20 mouse cellular contexts compared by ENCODE assay signal in genomic region chr9:119350947-119351705, GRCm38 (mm10). TPM values are rescaled to one million over a fixed set of nuclear protein-coding genes. Genes with fewer than 3 reads are reported as not detected.
DNase-seq lines count a peak whose midpoint lies in the region; ATAC-seq and TF ChIP-seq lines count a peak whose summit lies in the region.
"Had no signal": no experiment of that assay in that cellular context is flagged by ENCODE, and none has a peak within 500 bp of the region (broad histone marks: within the 10 kb centered on the region; RNA-seq: fewer than 3 reads in every experiment).

No protein-coding gene starts in this region.

- H3K9ac ChIP-seq in midbrain, embryonic 13.5 days (replicated peaks): no peak overlapping the region
- H3K9ac ChIP-seq in kidney, embryonic 15.5 days: no peak overlapping the region
- no peak overlapping the region for H3K9ac ChIP-seq in stomach, postnatal 0 days (ENCODE audit: low read length)
- H3K9ac ChIP-seq: embryonic facial prominence, embryonic 12.5 days; forebrain, postnatal 0 days; heart, embryonic 15.5 days; liver, embryonic 14.5 days had no signal

- 0 out of 2 replicates have a peak, but pooled peaks have one; percentile 25 for ATAC-seq in midbrain, embryonic 13.5 days
- ATAC-seq in kidney, embryonic 15.5 days (replicated peaks; ENCODE audit: low FRiP score): peak; percentile 38
- ATAC-seq in stomach, postnatal 0 days (ENCODE audit: low FRiP score, low TSS enrichment): peak; percentile 16; the same call in 1 of the 2 replicates
- no peak for ATAC-seq in megakaryocyte progenitor cell, adult 5-6 weeks (replicated peaks; ENCODE audit: poor library complexity)

- peaks cover 51% of the 10 kb centered on the region for H3K36me3 ChIP-seq in midbrain, embryonic 13.5 days
- peaks cover 52% of the 10 kb centered on the region for H3K36me3 ChIP-seq in midbrain, embryonic 10.5 days
- peaks cover 47% of the 10 kb centered on the region for H3K36me3 ChIP-seq in kidney, embryonic 15.5 days
- peaks cover 22% of the 10 kb centered on the region for H3K36me3 ChIP-seq in stomach, postnatal 0 days (ENCODE audit: control insufficient read depth, insufficient read depth, low read length)

- no peaks in the 10 kb centered on the region for H3K4me1 ChIP-seq in midbrain, embryonic 13.5 days (replicated peaks)
- H3K4me1 ChIP-seq in midbrain, embryonic 10.5 days: no peaks in the 10 kb centered on the region
- peaks cover 18% of the 10 kb centered on the region for H3K4me1 ChIP-seq in kidney, embryonic 15.5 days
- no peaks in the 10 kb centered on the region for H3K4me1 ChIP-seq in stomach, postnatal 0 days (replicated peaks; ENCODE audit: control insufficient read depth, insufficient read depth)
- H3K4me1 ChIP-seq: embryonic facial prominence, embryonic 12.5 days; heart, embryonic 15.5 days; hindbrain, embryonic 10.5 days had no signal

- TF ChIP-seq CTCF in stomach, postnatal 0 days (IDR thresholded peaks at IDR 0.05; ENCODE audit: low read depth): no peak

- TF ChIP-seq EP300 in stomach, postnatal 0 days (optimal IDR thresholded peaks at IDR 0.05): no peak

- DNase-seq in adrenal gland, postnatal 10 days: peak; percentile 39
- no peak for DNase-seq in adrenal gland, postnatal 25 days
- DNase-seq in midbrain, embryonic 10.5 days (ENCODE audit: low spot score): no peak
- DNase-seq in stomach, postnatal 0 days (ENCODE audit: low spot score): no peak
- no peak for DNase-seq in right cerebral cortex, postnatal 25 days

- H3K4me2 ChIP-seq in midbrain, embryonic 13.5 days (replicated peaks): no peak overlapping the region
- no peak overlapping the region for H3K4me2 ChIP-seq in kidney, embryonic 15.5 days
- H3K4me2 ChIP-seq in stomach, postnatal 0 days (replicated peaks; ENCODE audit: low read depth): no peak overlapping the region
- H3K4me2 ChIP-seq: embryonic facial prominence, embryonic 12.5 days; heart, embryonic 15.5 days had no signal

- 96% methylated on average over 10 of the region's 10 CpGs for WGBS in midbrain, embryonic 13.5 days
- WGBS in midbrain, embryonic 10.5 days: 92% methylated on average over 10 of the region's 10 CpGs
- WGBS in kidney, embryonic 15.5 days: 63% methylated on average over 10 of the region's 10 CpGs
- whole genome bisulfite sequencing in stomach, postnatal 0 days: 90% methylated on average over 10 of the region's 10 CpGs

- H3K9me3 ChIP-seq in midbrain, embryonic 13.5 days: no peaks in the 10 kb centered on the region
- H3K9me3 ChIP-seq in midbrain, embryonic 10.5 days (replicated peaks): no peaks in the 10 kb centered on the region
- H3K9me3 ChIP-seq in kidney, embryonic 15.5 days (replicated peaks): no peaks in the 10 kb centered on the region
- H3K9me3 ChIP-seq in stomach, postnatal 0 days (ENCODE audit: control insufficient read depth, low read length): no peaks in the 10 kb centered on the region
- H3K9me3 ChIP-seq: embryonic facial prominence, embryonic 12.5 days; heart, embryonic 15.5 days; hindbrain, embryonic 10.5 days had no signal

- no peak overlapping the region for H3K27ac ChIP-seq in midbrain, embryonic 13.5 days
- no peak overlapping the region for H3K27ac ChIP-seq in midbrain, embryonic 10.5 days (replicated peaks)
- H3K27ac ChIP-seq in kidney, embryonic 15.5 days: peak overlapping the region; percentile 75
- H3K27ac ChIP-seq in stomach, postnatal 0 days (replicated peaks): no peak overlapping the region
- H3K27ac ChIP-seq: embryonic facial prominence, embryonic 12.5 days; gastrocnemius, adult 2 months; heart, embryonic 15.5 days; hindbrain, embryonic 10.5 days; layer of hippocampus, adult 2 months; liver, embryonic 14.5 days had no signal

- H3K27me3 ChIP-seq in midbrain, embryonic 13.5 days: no peaks in the 10 kb centered on the region
- no peaks in the 10 kb centered on the region for H3K27me3 ChIP-seq in midbrain, embryonic 10.5 days (ENCODE audit: low read depth, poor library complexity, severe bottlenecking)
- no peaks in the 10 kb centered on the region for H3K27me3 ChIP-seq in kidney, embryonic 15.5 days
- H3K27me3 ChIP-seq in stomach, postnatal 0 days (ENCODE audit: control insufficient read depth, insufficient read depth, low read length): no peaks in the 10 kb centered on the region
- H3K27me3 ChIP-seq: embryonic facial prominence, embryonic 12.5 days; heart, embryonic 15.5 days had no signal

- no peak overlapping the region for H3K4me3 ChIP-seq in midbrain, embryonic 13.5 days (replicated peaks)
- no peak overlapping the region for H3K4me3 ChIP-seq in midbrain, embryonic 10.5 days
- H3K4me3 ChIP-seq in kidney, embryonic 15.5 days (replicated peaks): no peak overlapping the region
- H3K4me3 ChIP-seq in stomach, postnatal 0 days (ENCODE audit: low read depth, low read length): no peak overlapping the region
- H3K4me3 ChIP-seq: embryonic facial prominence, embryonic 12.5 days; gastrocnemius, adult 2 months; heart, embryonic 15.5 days; hindbrain, embryonic 10.5 days; layer of hippocampus, adult 2 months had no signal

RNA-seq across cellular contexts. Expression of gene Xylb, which starts 6.1 kb away (rescaled TPM):
- total RNA-seq in adrenal gland, postnatal 10 days (2021): 10 to 100 TPM in 1 of 2 experiments, 1 to 10 TPM in 1; 6.6 to 14.2 TPM
- 1.3 and 2.6 TPM in 2 replicates for total RNA-seq in adrenal gland, postnatal 25 days (2021)
- polyA plus RNA-seq in midbrain, embryonic 13.5 days (2015; fragmentation: Nextera tagmentation; extraction: Ambion mirVana): 1.9 and 3.4 TPM in 2 replicates
- 6.9 and 7.7 TPM in 2 replicates for polyA plus RNA-seq in midbrain, embryonic 10.5 days (2016; fragmentation: Nextera tagmentation; extraction: Ambion mirVana)
- polyA plus RNA-seq in kidney, embryonic 15.5 days (2015; fragmentation: Nextera tagmentation; extraction: Ambion mirVana): 20.8 and 26.9 TPM in 2 replicates
- polyA plus RNA-seq in stomach, postnatal 0 days (2015; fragmentation: Nextera tagmentation; extraction: Ambion mirVana): 3.2 and 5.7 TPM in 2 replicates
- 3.6 and 3.8 TPM in 2 replicates for total RNA-seq in megakaryocyte progenitor cell, adult 5-6 weeks (2015)
- 2.2 and 5.2 TPM in 2 replicates for total RNA-seq in megakaryocyte progenitor cell, adult 5-6 weeks (2017)

RNA-seq across cellular contexts. Expression of gene Myd88, which starts 9.9 kb away (rescaled TPM):
- total RNA-seq in adrenal gland, postnatal 10 days (2021): 10 to 100 TPM; 24.4 to 26.7 TPM
- 23.7 and 32.1 TPM in 2 replicates for total RNA-seq in adrenal gland, postnatal 25 days (2021)
- 4.5 and 4.7 TPM in 2 replicates for polyA plus RNA-seq in midbrain, embryonic 13.5 days (2015; fragmentation: Nextera tagmentation; extraction: Ambion mirVana)
- polyA plus RNA-seq in midbrain, embryonic 10.5 days (2016; fragmentation: Nextera tagmentation; extraction: Ambion mirVana): 7.5 and 8.2 TPM in 2 replicates
- 25.6 and 25.9 TPM in 2 replicates for polyA plus RNA-seq in kidney, embryonic 15.5 days (2015; fragmentation: Nextera tagmentation; extraction: Ambion mirVana)
- 40.8 and 41.5 TPM in 2 replicates for polyA plus RNA-seq in stomach, postnatal 0 days (2015; fragmentation: Nextera tagmentation; extraction: Ambion mirVana)
- total RNA-seq in megakaryocyte progenitor cell, adult 5-6 weeks (2015): 33.4 and 34.6 TPM in 2 replicates
- 21.2 and 23.1 TPM in 2 replicates for total RNA-seq in megakaryocyte progenitor cell, adult 5-6 weeks (2017)

RNA-seq across cellular contexts. Expression of gene Acaa1a, which starts 11.7 kb away (rescaled TPM):
- 100 to 1,000 TPM; 113 to 126 TPM for total RNA-seq in adrenal gland, postnatal 10 days (2021)
- total RNA-seq in adrenal gland, postnatal 25 days (2021): 99.0 and 138 TPM in 2 replicates
- polyA plus RNA-seq in midbrain, embryonic 13.5 days (2015; fragmentation: Nextera tagmentation; extraction: Ambion mirVana): 93.1 and 100 TPM in 2 replicates
- 75.5 and 82.4 TPM in 2 replicates for polyA plus RNA-seq in midbrain, embryonic 10.5 days (2016; fragmentation: Nextera tagmentation; extraction: Ambion mirVana)
- 111 and 121 TPM in 2 replicates for polyA plus RNA-seq in kidney, embryonic 15.5 days (2015; fragmentation: Nextera tagmentation; extraction: Ambion mirVana)
- polyA plus RNA-seq in stomach, postnatal 0 days (2015; fragmentation: Nextera tagmentation; extraction: Ambion mirVana): 181 and 193 TPM in 2 replicates
- 19.5 and 20.9 TPM in 2 replicates for total RNA-seq in megakaryocyte progenitor cell, adult 5-6 weeks (2015)
- 23.2 and 30.1 TPM in 2 replicates for total RNA-seq in megakaryocyte progenitor cell, adult 5-6 weeks (2017)

RNA-seq across cellular contexts. Expression of gene Slc22a14, which starts 14.2 kb away (rescaled TPM):
- under 1 TPM in 1 of 2 experiments, not detected in 1; 0.42 TPM for total RNA-seq in adrenal gland, postnatal 10 days (2021)
- total RNA-seq in adrenal gland, postnatal 25 days (2021): not detected in 2 replicates
- 0.11 TPM in 1 of 2 replicates, not detected in the other for polyA plus RNA-seq in midbrain, embryonic 13.5 days (2015; fragmentation: Nextera tagmentation; extraction: Ambion mirVana)
- not detected in 2 replicates for polyA plus RNA-seq in midbrain, embryonic 10.5 days (2016; fragmentation: Nextera tagmentation; extraction: Ambion mirVana)
- 0.30 TPM in 1 of 2 replicates, not detected in the other for polyA plus RNA-seq in kidney, embryonic 15.5 days (2015; fragmentation: Nextera tagmentation; extraction: Ambion mirVana)
- polyA plus RNA-seq in stomach, postnatal 0 days (2015; fragmentation: Nextera tagmentation; extraction: Ambion mirVana): not detected in 2 replicates
- not detected in 2 replicates for total RNA-seq in megakaryocyte progenitor cell, adult 5-6 weeks (2015)
- not detected in 2 replicates for total RNA-seq in megakaryocyte progenitor cell, adult 5-6 weeks (2017)
- total RNA-seq: forebrain, postnatal 0 days; gastrocnemius, adult 2 months; layer of hippocampus, adult 2 months; left cerebral cortex, postnatal 36 days; megakaryocyte-erythroid progenitor cell, adult 5-6 weeks; MEL had no signal
- polyA plus RNA-seq: embryonic facial prominence, embryonic 12.5 days; forebrain, postnatal 0 days; liver, embryonic 14.5 days; lung, postnatal 0 days; small intestine, adult 2 months had no signal

RNA-seq across cellular contexts. Expression of gene Oxsr1, which starts 28.9 kb away (rescaled TPM):
- total RNA-seq in adrenal gland, postnatal 10 days (2021): 10 to 100 TPM; 34.6 to 35.2 TPM
- 33.7 and 37.5 TPM in 2 replicates for total RNA-seq in adrenal gland, postnatal 25 days (2021)
- polyA plus RNA-seq in midbrain, embryonic 13.5 days (2015; fragmentation: Nextera tagmentation; extraction: Ambion mirVana): 13.0 and 13.7 TPM in 2 replicates
- polyA plus RNA-seq in midbrain, embryonic 10.5 days (2016; fragmentation: Nextera tagmentation; extraction: Ambion mirVana): 14.4 and 15.0 TPM in 2 replicates
- polyA plus RNA-seq in kidney, embryonic 15.5 days (2015; fragmentation: Nextera tagmentation; extraction: Ambion mirVana): 12.3 and 14.2 TPM in 2 replicates
- polyA plus RNA-seq in stomach, postnatal 0 days (2015; fragmentation: Nextera tagmentation; extraction: Ambion mirVana): 8.7 and 9.7 TPM in 2 replicates
- total RNA-seq in megakaryocyte progenitor cell, adult 5-6 weeks (2015): 14.5 and 16.9 TPM in 2 replicates
- 29.1 and 32.2 TPM in 2 replicates for total RNA-seq in megakaryocyte progenitor cell, adult 5-6 weeks (2017)
